Mouse (Mus musculus): ENCODE data around the gene Laptm4a. TPM values are rescaled to one million over a fixed set of nuclear protein-coding genes. Genes with fewer than 3 reads are reported as not detected.

Gene Laptm4a
- 229 and 243 TPM in 2 replicates for polyA plus RNA-seq (2012; rRNA removed)

DNA sequence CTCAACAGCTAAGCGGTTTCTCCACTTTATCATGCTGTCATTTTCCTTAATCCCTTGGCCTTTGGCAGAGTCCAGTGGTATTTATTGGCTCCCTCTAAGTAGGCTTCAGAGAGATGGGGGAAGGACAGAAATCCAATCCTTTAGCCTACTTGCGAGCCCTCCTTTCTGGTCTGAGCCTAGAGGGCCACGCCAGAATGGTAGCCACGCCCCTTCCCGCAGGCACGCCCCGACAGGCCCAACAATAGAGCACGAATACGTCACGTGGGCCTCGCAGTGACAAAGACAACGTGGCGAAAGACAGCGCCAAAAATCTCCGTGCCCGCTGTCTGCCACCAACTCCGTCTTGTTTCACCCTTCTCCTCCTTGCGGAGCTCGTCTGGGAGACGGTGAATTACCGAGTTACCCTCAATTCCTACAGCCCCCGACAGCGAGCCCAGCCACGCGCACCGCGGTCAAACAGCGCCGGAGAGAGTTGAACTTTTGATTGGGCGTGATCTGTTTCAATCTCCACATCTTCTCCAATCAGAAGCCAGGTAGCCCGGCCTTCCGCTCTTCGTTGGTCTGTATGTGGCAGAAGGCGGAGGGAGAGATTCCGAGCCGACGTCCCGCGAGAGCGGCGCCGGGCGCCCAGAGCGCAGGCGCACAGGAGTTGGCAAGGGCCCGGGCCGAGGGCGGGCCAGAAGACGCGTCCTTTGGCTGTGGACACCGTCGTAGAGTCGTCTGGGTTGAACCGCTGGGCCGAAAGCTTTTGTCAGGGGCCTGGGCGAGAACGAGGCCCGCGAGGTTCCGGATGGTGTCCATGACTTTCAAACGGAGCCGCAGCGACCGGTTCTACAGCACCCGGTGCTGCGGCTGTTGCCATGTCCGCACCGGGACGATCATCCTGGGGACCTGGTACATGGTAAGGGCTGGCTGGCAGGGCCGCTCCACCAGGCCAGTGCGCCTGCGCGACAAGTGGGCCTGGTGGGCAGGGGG is at the start of gene Laptm4a:
Laptm4a (plus strand) TSS at position 271 of the 975 bp plus-strand sequence.
- peak; percentile 97 to 98 for DNase-seq (ENCODE audit: extremely low spot score in 1 of 2, low spot score in 1 of 2)

DNA sequence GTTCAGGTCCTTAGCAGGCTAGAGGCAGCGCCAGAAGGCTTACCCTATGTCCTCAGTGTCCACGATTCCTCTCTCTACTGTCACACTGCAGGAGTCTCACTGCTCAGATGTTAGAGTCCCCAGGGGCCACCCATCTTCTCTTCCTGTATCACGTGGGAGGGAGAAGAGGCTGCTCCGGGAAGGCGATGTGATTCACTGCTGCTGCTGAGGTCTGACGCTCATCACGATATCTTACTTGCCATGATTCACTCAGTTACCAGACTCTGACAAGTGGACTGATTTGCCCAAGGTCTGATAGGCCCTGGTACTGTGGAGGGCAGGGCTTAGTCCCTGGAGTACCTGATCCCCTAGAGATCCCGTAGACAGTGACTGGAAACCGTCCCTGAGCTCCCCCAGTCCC is 45.9 kb upstream of the Laptm4a start:
- no peak for DNase-seq (ENCODE audit: extremely low spot score in 1 of 2, low spot score in 1 of 2)

DNA sequence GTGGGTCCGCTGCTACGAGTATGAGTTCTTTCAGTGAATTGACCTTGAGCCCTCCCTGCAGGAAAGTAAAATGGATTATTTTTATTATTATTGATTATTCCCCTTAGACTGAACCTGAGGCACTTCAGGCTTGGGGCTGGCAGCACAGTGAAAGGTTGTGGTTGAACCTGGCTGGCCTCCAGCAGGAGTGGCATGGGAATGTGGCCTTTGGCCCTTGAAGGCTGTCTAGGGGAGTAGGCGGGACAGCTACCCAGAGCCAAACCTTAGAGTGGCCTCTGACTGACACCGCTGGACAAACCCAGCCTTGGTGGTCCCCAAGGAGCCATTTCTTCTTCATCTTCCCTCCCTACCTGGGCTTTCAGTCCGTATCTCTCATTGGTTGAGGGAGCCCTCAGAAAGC is 44.6 kb upstream of the Laptm4a start:
- DNase-seq (ENCODE audit: extremely low spot score in 1 of 2, low spot score in 1 of 2): no peak

DNA sequence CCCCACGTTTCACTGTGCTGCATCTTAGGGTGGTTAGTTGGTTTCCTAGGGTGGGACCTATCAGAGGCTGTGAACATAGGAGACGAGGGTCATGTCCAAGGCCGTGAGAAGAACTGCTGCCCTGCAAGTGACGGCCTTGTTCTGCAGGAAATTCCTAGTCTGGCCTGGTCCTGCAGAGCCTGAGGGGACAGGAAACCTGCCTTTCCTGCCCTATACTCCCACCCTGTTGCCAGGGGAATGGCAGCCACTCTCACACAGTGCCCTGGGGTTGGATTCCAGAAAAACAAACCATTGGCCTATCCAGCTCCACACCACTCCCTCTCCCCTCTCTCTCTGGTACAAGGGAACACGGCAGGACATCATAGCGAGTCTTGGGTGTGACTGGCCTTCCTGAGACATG is 44.1 kb upstream of the Laptm4a start:
- no peak for DNase-seq (ENCODE audit: extremely low spot score in 1 of 2, low spot score in 1 of 2)

DNA sequence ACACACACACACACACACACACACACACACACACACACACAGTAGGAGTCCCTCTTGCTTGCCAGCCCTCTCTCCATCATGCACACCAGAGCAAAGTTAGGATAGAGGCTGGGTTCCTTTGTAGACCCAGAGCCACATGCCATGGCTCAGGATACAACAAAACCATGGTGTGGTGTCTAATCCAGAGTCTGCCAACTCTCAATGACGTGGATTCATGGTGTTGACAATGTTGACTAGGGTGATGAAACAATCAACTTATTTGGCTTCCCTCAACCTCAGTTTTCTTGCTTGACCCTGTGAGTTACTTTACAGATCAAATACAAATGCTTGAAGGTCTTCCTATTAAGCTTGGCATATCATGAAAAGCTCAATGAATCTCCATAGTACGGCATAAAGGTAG is 42.7 kb upstream of the Laptm4a start:
- no peak for DNase-seq (ENCODE audit: extremely low spot score in 1 of 2, low spot score in 1 of 2)

DNA sequence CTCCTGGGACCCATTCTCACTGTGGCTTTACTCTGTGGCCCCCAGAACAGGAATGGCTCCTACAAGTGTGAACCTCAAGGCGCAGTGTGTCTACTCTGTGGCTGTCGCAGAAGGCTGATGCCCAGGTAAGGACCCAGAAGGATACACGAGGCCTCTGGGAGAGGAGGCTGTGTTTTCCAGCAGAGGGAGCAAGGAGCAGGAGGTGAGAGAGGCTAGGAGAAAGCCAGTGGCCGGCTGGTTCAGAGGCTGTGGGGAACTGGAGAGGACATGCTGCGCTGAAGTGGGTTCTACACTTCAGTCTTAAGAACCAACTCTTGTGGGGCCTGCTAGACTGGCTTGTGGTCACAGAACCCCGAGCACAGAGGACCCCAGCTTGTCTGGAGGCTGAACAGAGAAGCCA is 42.1 kb upstream of the Laptm4a start:
- no peak for DNase-seq (ENCODE audit: extremely low spot score in 1 of 2, low spot score in 1 of 2)

DNA sequence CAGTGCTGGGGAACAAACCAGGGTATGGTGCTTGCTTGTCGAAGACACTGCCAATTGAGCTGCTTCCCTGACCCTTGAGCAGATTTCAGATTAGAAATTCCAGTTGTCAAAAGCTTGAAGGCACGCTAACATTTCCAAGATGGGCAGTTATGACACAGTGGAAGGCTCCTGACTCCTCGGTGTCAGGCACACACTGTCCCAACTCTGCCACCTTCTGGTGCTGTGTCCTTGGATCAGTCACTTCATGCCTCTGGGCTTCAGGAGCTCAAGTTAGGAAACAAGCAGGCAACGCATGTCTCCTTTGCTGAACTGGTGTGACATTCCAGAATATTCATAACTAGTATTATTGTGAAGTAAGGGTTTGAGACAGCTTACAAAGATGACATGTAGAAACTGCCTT is 39.7 kb upstream of the Laptm4a start:
- DNase-seq (ENCODE audit: extremely low spot score in 1 of 2, low spot score in 1 of 2): no peak

DNA sequence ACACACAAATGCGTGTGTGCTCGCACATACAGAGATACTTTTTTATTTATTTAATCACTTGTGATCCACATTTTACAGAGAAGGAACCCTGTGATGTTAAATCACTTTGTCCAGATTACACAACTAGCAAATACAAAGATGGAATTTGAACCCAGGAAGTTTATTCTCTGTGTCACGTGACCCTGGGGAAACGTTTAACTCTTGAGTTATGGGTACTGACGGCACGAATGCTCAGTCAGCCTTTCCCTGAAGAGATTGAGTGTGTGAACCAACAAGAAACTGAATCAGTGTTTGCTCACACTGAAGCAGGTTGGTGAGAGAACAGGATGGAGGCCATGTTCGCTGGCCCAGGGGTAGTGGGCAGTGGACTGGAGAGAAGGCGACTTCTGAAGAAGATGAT is 39.1 kb upstream of the Laptm4a start:
- no peak for DNase-seq (ENCODE audit: extremely low spot score in 1 of 2, low spot score in 1 of 2)

DNA sequence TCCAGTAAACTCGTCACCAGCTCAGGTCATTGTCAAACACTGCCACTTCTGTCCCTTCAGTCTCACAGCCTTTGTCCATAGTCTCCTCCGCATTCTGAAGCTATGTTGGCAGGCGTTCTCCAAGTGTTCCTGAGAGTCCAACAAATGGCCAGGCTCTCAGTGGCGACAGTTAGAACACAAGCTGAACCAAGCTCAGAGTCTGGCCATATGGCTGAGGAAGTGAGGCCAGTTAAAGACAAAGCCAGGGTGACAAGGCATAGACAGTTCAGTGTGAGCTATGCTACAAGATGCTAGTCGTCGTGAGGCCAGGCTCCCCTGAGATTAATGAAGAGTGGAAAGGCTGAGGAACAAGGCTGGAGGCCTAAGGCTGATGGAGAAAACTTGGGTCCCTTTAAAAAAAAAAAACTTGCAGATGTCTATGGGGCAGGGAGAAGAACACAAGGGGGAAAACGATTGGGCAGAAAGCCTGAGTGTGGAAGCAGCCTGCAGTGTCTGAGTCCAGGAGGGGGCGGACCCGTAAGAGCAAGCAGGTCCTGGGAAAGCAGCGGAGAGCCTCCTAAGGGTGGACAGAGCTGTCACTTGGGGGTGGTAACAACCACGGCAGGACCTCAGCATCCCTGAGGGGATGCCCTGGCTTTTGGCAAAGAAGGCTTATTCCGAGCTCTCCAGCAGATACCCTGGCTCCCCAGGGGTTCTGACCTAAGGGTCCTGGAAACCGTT is 36.9 kb upstream of the Laptm4a start:
- no peak for DNase-seq (ENCODE audit: extremely low spot score in 1 of 2, low spot score in 1 of 2)

DNA sequence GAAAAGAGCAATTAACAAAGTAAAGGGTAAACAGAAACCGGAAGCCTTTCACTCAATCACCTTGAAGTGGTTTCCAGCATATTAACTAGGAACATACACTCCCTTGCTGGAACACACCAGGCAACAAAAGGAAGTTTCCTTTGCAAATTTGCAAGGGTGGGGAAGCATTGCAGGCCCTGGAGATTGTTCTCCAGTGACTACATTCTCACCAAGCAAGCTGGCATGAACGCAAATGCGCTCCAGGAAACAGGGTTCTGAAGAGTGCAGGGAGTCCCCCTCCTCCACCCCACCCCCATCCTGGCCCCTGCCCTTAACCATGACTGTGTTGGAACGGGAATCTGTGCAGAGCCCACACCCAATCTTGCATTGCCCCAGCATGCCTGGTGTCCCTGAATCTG is 36.3 kb upstream of the Laptm4a start:
- no peak for DNase-seq (ENCODE audit: extremely low spot score in 1 of 2, low spot score in 1 of 2)

DNA sequence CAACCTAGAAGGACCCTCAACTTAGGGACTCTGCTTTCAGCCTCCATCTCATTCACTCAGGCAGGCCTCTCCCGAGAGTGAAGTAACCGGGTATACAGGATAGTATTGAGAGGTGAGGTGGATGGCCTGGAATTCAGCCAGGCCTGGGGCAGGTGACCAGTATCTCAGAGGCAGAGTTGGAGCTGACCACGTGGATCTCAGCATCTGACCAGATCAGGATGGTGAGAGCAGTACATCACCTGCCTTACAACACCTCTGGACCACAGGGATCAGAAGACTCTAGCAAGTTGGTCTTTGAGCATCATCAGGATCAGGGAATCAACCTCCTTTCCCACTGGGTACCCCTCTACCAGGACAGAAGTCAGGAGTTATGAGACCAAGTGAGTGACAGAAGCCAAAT is 35.5 kb upstream of the Laptm4a start:
- no peak for DNase-seq (ENCODE audit: extremely low spot score in 1 of 2, low spot score in 1 of 2)

DNA sequence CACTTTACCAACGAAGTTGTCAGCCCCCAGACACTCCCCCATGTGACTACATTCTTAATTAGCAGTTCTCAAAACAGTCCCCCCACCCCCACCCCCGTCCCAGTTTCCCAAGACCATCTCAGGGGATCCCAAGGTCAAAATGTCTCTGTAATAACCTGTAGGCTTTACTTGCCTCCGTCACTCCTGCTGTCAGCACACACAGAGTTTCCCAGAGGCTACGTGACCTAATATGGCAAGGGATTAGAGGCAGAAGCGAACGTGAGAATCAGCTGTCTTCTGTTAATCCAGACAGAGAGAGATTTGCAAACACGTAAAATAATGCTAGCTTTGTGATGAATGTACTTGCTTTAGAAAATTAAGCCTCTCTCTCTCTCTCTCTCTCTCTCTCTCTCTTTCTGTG is 33.0 kb upstream of the Laptm4a start:
- DNase-seq (ENCODE audit: extremely low spot score in 1 of 2, low spot score in 1 of 2): no peak

DNA sequence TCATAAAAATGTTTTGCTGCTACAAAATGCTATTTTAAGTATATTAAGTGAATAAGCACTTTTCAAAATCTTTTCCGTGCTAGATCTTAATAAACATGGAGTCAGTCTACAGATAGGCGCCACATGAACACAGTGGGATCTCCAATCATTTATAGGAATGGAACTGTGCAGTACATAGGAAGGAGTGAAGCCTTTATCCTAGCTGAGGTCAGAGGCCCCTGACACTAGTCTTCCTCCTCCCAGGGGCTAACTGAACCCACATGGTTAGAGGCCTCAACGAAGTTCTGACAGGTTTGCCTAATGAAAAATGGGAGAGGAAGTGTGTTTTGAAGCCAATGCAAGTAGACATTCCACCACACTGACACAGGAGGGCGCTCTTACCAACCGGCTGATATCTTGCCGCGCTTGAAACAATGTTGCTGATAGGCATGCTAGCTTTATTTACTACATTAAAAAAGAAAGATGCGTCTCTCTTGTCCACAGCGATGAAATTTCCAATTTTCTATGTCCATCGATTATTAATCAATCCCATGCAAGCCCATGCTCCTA is 32.3 kb upstream of the Laptm4a start:
- DNase-seq (ENCODE audit: extremely low spot score in 1 of 2, low spot score in 1 of 2): peak; percentile 28 to 83

DNA sequence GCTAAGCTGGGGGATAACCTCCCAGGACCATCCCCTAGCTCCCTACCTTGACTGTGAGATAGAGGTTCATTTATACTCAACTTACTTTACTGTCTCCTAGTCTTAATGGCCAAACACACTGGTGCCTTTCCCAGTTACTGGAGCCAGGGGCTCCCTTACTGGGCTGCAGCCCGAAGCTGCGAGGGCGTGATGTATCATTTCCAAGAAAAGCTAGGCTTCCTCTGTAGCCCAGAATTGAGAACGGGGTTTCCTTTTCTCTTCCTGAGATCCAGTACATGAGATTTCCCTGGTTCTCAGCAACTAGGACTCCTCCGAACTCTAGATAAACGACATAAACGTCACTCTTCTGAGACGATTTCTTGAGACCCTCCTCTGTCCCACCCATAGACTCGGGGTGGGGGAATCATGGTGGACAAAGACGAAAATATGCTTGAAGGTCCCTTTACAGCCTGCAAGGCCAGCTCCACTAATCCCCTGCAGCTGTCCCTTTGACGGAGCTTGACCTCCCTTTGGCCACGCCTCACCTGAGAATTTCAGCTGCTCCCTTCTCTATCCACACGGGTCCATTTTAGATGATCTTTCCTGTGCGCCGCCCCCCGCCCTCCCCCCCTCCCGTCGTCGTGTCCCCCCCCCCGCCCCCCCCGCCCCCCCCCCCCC is 28.5 kb upstream of the Laptm4a start:
- DNase-seq (ENCODE audit: extremely low spot score in 1 of 2, low spot score in 1 of 2): peak in 1 of 2 experiments; percentile 33

DNA sequence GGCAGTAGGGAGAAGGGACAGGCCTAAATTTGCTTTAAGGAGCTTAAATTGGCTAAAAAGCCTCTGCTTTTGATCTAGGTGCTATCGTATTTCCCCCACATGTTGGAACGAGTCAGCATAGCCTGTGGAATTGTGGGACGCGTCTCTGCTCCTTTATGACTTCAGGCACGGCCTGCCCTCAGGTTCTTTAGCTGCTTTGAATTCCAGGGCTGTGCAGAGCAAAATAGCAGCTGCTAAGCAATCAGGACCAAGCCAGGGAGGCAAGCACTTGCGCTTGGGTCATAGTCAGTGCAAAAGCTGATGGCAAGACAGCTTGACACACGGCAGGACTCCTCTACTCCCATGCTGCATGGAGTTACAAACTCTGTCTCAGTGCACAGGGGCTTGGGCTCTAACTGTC is 24.3 kb upstream of the Laptm4a start:
- DNase-seq (ENCODE audit: extremely low spot score in 1 of 2, low spot score in 1 of 2): no peak

DNA sequence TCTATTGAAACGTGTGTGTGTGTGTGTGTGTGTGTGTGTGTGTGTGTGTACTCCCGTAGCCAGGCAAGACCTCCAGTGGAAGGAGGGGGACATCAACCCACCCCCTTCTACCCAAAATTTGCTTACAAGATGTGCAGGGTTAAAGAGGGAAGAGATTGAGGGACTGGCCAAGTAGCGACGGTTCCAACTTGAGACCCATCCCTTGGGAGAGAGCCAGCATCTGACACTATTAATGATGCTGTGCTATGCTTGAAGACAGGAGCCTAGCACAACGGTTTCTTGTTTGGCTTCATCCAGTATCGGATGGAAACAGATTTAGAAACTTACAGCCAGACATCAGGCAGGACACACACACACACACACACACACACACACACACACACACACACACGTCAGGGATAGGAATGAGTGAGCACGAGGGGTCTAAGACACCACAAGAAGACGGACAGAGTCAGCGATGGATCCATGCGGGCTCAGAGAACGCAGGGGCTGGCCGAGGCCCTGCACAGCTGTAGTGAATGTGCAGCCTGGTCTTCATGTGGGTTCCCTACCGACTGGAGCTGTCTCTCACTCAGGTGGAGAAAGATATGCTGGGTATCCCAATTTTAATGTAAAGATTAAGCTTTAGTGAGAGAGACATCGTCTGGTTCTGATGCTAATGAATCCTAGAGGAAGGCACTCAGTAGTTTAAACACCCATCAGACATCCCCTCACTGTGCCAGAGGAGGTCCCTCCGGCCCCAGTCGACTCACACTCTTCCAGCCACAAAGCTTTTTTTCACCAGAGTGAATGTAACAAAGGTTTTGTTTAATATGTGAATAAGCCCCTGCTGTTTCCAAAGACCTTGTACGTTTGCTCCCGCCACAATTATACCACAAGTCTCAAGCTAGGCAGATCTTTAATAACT is 22.3 kb upstream of the Laptm4a start:
- DNase-seq (ENCODE audit: extremely low spot score in 1 of 2, low spot score in 1 of 2): no peak

DNA sequence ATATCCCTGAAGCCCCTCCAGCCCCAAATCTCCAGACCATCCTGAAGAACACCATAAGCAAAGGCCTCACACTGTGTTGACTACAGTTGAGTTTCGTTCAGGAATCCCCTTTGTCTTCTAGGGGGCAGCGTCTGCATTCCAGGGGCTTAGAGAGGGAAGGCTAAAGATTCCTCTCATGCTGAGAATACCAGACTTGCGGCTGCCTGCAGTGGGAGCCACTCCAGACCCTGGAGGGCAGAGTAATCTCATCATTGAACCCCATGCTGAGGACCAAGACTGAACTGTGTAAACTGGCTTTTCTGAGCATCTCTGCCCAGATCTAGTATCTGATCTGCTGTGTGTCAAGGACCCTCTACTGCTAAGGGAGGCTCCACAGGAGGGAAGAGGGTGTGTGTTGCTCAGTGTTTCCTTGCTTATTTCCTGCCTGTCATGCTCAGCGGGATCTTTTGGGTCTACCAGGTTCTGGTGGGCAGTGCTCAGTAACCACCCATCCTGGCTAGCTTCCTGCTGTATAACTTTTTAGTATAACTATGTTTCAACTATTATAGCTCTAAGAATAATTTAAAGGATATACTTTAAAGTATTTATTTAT is 21.3 kb upstream of the Laptm4a start:
- no peak for DNase-seq (ENCODE audit: extremely low spot score in 1 of 2, low spot score in 1 of 2)

DNA sequence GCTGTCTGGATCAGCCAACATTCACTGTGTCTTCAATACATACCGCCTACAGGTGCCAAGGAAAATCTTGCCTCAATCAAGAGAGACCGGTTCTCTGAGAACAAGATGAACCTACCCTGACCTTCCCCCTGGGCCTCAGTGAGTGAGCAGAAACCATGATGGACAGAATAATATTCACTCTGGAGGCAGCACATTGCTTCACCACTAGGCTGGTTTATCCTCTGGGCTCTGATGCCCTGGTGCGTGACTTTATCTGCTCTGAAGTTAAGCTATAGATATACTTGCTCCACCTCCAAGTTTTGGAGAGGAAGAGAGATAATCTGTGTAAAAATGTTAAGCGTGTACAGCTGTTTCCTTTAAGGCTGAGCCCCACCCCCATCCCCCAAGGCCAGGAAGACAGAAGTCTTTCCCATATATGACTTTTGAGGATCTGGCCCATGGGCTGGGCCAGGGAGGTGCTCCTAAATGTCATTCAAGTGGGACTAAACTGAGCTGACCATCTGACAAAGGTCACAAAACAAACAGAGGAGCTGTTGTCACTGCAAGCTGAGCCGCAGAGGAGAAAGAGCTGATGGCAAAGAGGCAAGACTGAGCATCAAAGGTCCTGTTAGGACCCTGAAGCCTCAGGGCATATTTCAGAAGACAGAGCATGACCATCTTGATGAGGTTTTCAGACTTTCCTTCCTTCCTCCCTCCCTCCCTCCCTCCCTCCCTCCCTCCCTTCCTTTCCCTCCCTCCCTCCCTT is 20.4 kb upstream of the Laptm4a start:
- DNase-seq (ENCODE audit: extremely low spot score in 1 of 2, low spot score in 1 of 2): no peak

DNA sequence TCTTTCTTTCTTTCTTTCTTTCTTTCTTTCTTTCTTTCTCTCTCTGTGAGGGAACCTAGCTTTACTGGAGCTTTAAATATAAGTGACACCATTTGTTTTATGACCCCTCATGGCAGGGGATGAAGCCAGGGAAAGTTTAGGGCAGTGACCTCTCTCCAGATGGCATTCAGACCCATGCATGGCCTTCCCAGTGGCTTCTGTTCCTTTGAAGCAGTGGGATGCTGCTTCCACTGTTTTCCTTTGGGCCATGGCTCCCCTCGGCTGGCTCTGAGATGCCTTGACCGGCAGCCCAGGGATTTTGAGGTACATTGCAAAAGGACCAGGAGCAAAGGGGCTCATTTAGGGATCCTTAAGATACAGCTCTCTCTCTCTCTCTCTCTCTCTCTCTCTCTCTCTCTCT is 19.5 kb upstream of the Laptm4a start:
- no peak for DNase-seq (ENCODE audit: extremely low spot score in 1 of 2, low spot score in 1 of 2)

All from frontal cortex, adult 2 months (tissue).